Mouse (Mus musculus) E14TG2a.4 (cell line): ENCODE measurements around the gene Ehbp1.

Experiments
- CTCF ChIP-seq: conservative IDR thresholded peaks from 2 replicates; pipeline ENCODE4 v1.5.1; 2014; ENCODE audit warnings: low read length
- NANOG ChIP-seq: IDR thresholded peaks from 2 replicates; pipeline ENCODE4 v1.6.1; 2014; ENCODE audit warnings: borderline replicate concordance, low read length, mixed read lengths
- POU5F1 ChIP-seq: IDR thresholded peaks from 2 replicates; pipeline ENCODE4 v1.6.1; 2014; ENCODE audit warnings: low read length, borderline replicate concordance

DNA sequence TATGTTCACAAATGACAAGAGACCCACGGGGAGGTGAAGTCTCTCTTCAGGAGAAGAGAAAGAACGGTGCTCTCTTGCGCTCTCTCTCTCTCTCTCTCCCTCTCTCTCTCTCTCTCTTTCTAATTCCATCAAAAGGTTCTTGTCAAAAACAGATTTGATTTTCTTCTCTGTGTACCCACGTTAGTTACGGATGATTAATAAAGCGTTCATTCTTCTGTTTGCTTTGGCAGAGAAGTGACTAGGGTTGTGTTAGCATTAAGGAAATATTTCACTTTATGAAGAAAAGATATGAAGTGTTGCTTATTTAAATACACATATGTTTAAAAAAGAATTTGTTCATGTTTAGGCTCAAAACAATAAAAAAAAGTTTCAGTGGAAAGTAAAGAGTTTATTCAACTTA is 143.7 kb downstream of the Ehbp1 start:
- TF ChIP-seq CTCF (no peak), NANOG (no peak), POU5F1 (no peak)
